Mouse (Mus musculus) right cerebral cortex, adult 18-20 months (tissue): ENCODE results near the gene Tomm20l.

ENCODE experiments used
- DNase-seq: peaks from one replicate; pipeline ENCODE4 v3.0.0; 2022; ENCODE audit warnings: mixed read lengths

The Tomm20l gene

DNA sequence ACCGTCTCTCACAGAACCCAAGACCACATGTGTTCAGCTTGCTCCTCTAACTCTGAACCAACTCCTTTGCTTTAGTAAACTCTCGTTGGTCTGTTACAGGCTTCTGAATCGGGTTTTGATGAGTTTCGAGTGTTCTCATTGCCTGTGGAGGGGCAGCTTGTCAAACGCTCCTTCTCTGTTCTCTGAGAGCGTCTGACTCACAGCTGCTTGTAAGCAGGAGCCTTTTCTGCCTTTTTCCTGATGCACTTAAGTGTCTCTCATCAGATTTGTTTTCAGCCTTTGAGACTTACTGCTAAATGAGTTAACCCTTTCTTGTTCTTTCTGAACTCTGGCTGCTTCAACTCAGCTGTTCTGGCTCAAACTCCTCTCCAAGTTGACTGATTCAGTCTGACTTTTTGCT, 46.7 kb downstream of the Tomm20l start:
- DNase-seq: no peak

DNA sequence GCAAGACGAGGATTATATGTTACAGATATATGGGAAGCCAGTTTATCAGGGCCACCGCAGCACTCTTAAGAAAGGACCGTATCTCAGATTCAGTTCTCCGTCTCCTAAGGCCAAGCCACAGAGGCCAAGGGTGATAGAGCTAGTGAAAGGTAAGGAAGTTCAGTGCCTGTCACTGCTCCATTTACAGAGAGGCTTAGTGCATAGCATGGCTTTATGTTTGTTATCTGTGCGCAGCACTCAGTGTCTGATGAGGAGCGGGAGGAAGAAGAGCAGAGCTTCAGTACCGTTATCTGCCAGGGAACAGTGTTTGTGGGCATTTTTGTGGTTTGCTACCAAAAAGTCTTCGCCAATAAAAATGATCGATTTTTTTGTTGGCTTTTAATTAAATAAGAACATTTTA, 53.2 kb downstream of the Tomm20l start:
- DNase-seq: no peak

DNA sequence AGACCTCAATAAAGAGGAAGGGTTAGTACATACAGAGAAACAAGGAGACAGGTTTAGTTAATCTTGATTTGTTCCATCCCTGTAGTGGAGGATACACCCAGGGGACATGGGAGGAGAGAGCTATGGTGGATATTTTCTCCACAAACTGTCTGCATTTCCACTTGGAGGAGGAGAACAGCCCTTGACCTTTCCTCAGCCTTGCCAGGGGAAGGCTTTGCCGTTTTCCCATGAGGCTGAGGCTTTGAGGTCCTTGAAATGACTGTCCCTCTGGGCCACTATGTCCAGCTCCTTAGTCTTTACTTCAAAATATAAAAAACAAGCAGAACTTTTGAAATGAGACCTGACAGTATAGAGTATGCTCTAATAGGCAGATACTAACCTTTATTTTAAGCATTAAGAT, 58.7 kb downstream of the Tomm20l start:
- no peak for DNase-seq
